Mouse (Mus musculus) thymus, postnatal 4 days (tissue): ENCODE data around the gene Atp1b1.
A peak's percentile ranks its signal among the peaks of the same experiment; 100 is the strongest.

Experiments
- DNase-seq: peaks from one replicate; pipeline ENCODE4 v3.0.0; 2021

Gene Atp1b1

GRCm38 (mm10) chr1:164461726-164462125, 3.6 kb upstream of the Atp1b1 start:
- DNase-seq: peak; percentile 25

GRCm38 (mm10) chr1:164460921-164461697, 3.0 kb upstream of the Atp1b1 start:
- DNase-seq: peak; percentile 34

- DNase-seq: no peak
Measured at GRCm38 (mm10) chr1:164459127-164459905, 1.2 kb upstream of the Atp1b1 start.

GRCm38 (mm10) chr1:164458621-164459051, 481 bp upstream of the Atp1b1 start:
- no peak for DNase-seq

GRCm38 (mm10) chr1:164457531-164458244, 467 bp downstream of the Atp1b1 start:
- peak; percentile 90 for DNase-seq

- peak; percentile 44 for DNase-seq
Measured at GRCm38 (mm10) chr1:164456731-164457130, 1.4 kb downstream of the Atp1b1 start.

GRCm38 (mm10) chr1:164456065-164456464, 2.1 kb downstream of the Atp1b1 start:
- peak; percentile 43 for DNase-seq

- DNase-seq: peak; percentile 52
Measured at GRCm38 (mm10) chr1:164455614-164456013, 2.5 kb downstream of the Atp1b1 start.

GRCm38 (mm10) chr1:164454747-164455400, 3.3 kb downstream of the Atp1b1 start:
- peak; percentile 45 for DNase-seq

- DNase-seq: peak; percentile 72
Measured at GRCm38 (mm10) chr1:164453739-164454138, 4.4 kb downstream of the Atp1b1 start.

- peak; percentile 54 for DNase-seq
Measured at GRCm38 (mm10) chr1:164453146-164453545, 5.0 kb downstream of the Atp1b1 start.

- peak; percentile 33 for DNase-seq
Measured at GRCm38 (mm10) chr1:164452580-164452979, 5.6 kb downstream of the Atp1b1 start.

- DNase-seq: no peak
Measured at GRCm38 (mm10) chr1:164451346-164451745, 6.8 kb downstream of the Atp1b1 start.

GRCm38 (mm10) chr1:164450644-164451043, 7.5 kb downstream of the Atp1b1 start:
- DNase-seq: no peak

- no peak for DNase-seq
Measured at GRCm38 (mm10) chr1:164450231-164450630, 7.9 kb downstream of the Atp1b1 start.

- peak; percentile 26 for DNase-seq
Measured at GRCm38 (mm10) chr1:164449626-164450025, 8.5 kb downstream of the Atp1b1 start.

- no peak for DNase-seq
Measured at GRCm38 (mm10) chr1:164447521-164447920, 10.6 kb downstream of the Atp1b1 start.

- no peak for DNase-seq
Measured at GRCm38 (mm10) chr1:164446535-164446934, 11.6 kb downstream of the Atp1b1 start.

GRCm38 (mm10) chr1:164445620-164446162, 12.5 kb downstream of the Atp1b1 start:
- DNase-seq: no peak

- no peak for DNase-seq
Measured at GRCm38 (mm10) chr1:164441408-164441974, 16.7 kb downstream of the Atp1b1 start.

GRCm38 (mm10) chr1:164440708-164441407, 17.3 kb downstream of the Atp1b1 start:
- DNase-seq: no peak
